Mouse (Mus musculus) kidney, adult 2 months (tissue): Measurements from ENCODE around the gene Vmn1r195.
"Not testable (repeated sequence)": the region's sequence is repeated elsewhere in the genome, so short reads cannot be mapped to it uniquely, and the experiment has no call there.

Source experiments
- CTCF ChIP-seq: fragments of 200-500 bp; conservative IDR thresholded peaks from 2 replicates; pipeline ENCODE4 v1.5.1; 2011; ENCODE audit warnings: low read depth, mild to moderate bottlenecking, control low read depth, low read length, moderate library complexity, mixed read lengths; ENCODE audit not compliant: insufficient read depth, insufficient read length
- POLR2A ChIP-seq: fragments of 200-500 bp; IDR thresholded peaks from one replicate; pipeline ENCODE4 v1.6.1; 2011; ENCODE audit warnings: low read depth, low read length, control low read depth

- TF ChIP-seq CTCF, POLR2A: not testable (repeated sequence)
These were observed 47.3 kb upstream of the Vmn1r195 start, which contains the start of gene Vmn1r193 for GRCm38 (mm10) chr13:22223060-22223459.
